Mouse (Mus musculus) heart, embryonic 12.5 days (tissue): Measurements from ENCODE around the gene Ddr1. TPM values are rescaled to one million over a fixed set of nuclear protein-coding genes. Genes with fewer than 3 reads are reported as not detected.
A peak's percentile ranks its signal among the peaks of the same experiment; 100 is the strongest.

Experiments used
- ATAC-seq: fragments of 200-750 bp; cut with Nextera tagmentation; 2 replicates; pipeline ENCODE4 v1.8.0; 2017; ENCODE audit warnings: moderate TSS enrichment, moderate library complexity; ENCODE audit not compliant: insufficient number of reproducible peaks, low FRiP score
- H3K27ac ChIP-seq: fragments of 300-500 bp; sonication (generic); 2 replicates; pipeline ENCODE4 v1.5.1; 2016; ENCODE audit warnings: mild to moderate bottlenecking, moderate library complexity; ENCODE audit not compliant: poor library complexity, severe bottlenecking
- H3K27me3 ChIP-seq: fragments of 300-500 bp; sonication (generic); replicated peaks from 2 replicates; pipeline ENCODE4 v1.6.1; 2016; ENCODE audit warnings: mild to moderate bottlenecking, moderate library complexity
- H3K36me3 ChIP-seq: fragments of 300-500 bp; sonication (generic); 2 replicates; pipeline ENCODE4 v1.6.1; 2016; ENCODE audit warnings: mild to moderate bottlenecking, moderate library complexity
- H3K4me1 ChIP-seq: fragments of 300-500 bp; sonication (generic); replicated peaks from 2 replicates; pipeline ENCODE4 v1.6.1; 2016; ENCODE audit warnings: mild to moderate bottlenecking
- H3K4me2 ChIP-seq: fragments of 300-500 bp; sonication (generic); 2 replicates; pipeline ENCODE4 v1.6.1; 2016; ENCODE audit warnings: mild to moderate bottlenecking, moderate library complexity
- H3K4me3 ChIP-seq: fragments of 300-500 bp; sonication (generic); 2 replicates; pipeline ENCODE4 v1.5.1; 2016; ENCODE audit warnings: mild to moderate bottlenecking
- H3K9ac ChIP-seq: fragments of 300-500 bp; sonication (generic); 2 replicates; pipeline ENCODE4 v1.6.1; 2016; ENCODE audit warnings: mild to moderate bottlenecking, moderate library complexity
- H3K9me3 ChIP-seq: fragments of 300-500 bp; sonication (generic); replicated peaks from 2 replicates; pipeline ENCODE4 v1.6.1; 2016; ENCODE audit warnings: mild to moderate bottlenecking, moderate library complexity
- WGBS: fragments of 180-500 bp; shearing (Covaris S2); methylation state at CpG from one replicate; pipeline ENCODE4 v1.1.7; 2016; 5-methylcytosine and 5-hydroxymethylcytosine counted together
- polyA plus RNA-seq: library from polyadenylated mRNA; unstranded; fragments of >200 nt; fragmentation: Nextera tagmentation; extraction: Ambion mirVana; gene quantifications from 2 replicates; pipeline ENCODE4 v1.2.1, GENCODE M21; 2016

Gene Ddr1
- polyA plus RNA-seq, 1 experiment from 2014 or later: 162 TPM

DNA sequence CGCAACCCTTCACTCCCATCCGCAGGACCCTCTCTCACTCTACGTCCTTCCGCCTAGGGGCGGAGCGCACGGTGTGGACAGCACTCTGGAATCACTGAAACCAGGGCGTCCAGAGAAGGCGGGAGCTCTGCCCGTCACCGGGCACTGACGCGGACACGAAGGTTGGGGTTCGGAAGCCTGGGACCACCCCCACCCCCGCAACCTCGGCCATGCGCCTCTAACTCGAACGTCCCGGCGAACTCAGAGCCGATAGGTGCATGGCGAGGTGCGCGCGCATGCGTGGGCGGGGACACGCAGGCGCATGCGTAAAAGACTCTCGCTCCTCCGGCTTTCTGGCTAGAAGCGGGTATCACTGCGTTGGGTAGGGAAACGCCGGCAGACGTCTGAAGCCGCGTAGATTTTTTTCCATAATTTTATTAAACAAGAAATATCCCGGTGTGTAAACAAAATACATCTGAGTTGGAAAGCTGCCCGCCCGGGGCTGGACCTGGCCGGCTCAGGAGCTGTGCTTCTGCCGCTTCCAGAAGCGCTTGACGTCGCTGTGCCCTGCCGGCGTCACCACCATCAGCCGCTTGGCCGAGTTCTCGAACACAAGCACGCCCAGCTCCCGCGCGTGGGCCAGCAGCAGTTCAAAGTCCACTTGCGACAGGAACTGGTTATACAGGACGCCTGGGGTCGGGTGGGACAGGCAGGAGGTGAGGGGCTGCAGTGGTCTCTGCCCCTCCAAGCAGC, 36.9 kb downstream of the Ddr1 start, which contains the start of gene Vars2:
TSS of gene Vars2 (minus strand) at position 259 of the 732 bp plus-strand sequence.
- ATAC-seq: peak; percentile 89
- Histone ChIP-seq H3K36me3 (peaks cover 47% of the 10 kb centered on the region), H3K4me2 (peak within 1 kb of the TSS; percentile 94), H3K27me3 (no peaks in the 10 kb centered on the region), H3K27ac (peak within 1 kb of the TSS; percentile 61), H3K4me1 (peaks cover 18% of the 10 kb centered on the region), H3K9me3 (no peaks in the 10 kb centered on the region), H3K4me3 (peak within 1 kb of the TSS; percentile 77), H3K9ac (peak within 1 kb of the TSS; percentile 85)
- WGBS: under 1% methylated on average over 61 of the region's 61 CpGs

DNA sequence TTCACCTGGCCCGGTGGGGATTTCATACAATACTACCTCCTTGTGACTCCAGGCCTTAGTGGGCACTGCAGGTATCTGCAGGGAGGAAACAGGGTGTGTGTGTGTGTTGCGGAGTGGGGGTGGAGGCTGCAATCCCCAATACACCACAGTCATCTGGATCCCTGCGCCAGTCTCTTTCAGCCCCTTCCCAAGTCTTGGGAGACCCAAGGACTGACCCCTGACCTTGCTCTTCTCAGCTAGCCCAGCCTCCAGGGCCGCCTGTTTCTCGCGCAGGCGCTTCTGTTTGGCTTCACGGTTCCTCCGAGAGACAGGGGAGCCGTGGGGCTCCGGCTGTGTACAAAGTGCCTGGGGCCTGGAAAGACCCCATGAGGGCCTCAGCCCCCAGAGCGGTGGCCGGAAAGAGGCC, 37.6 kb downstream of the Ddr1 start:
- Histone ChIP-seq H3K27me3 (no peaks in the 10 kb centered on the region), H3K36me3 (peaks cover 50% of the 10 kb centered on the region), H3K4me1 (peaks cover 18% of the 10 kb centered on the region), H3K4me2 (peak overlapping the region; percentile 94), H3K4me3 (peak overlapping the region; percentile 77), H3K9ac (peak overlapping the region; percentile 85), H3K9me3 (no peaks in the 10 kb centered on the region), H3K27ac (peak overlapping the region; percentile 61)
- ATAC-seq: peak; percentile 52
- 5% methylated on average over 13 of the region's 13 CpGs for WGBS

DNA sequence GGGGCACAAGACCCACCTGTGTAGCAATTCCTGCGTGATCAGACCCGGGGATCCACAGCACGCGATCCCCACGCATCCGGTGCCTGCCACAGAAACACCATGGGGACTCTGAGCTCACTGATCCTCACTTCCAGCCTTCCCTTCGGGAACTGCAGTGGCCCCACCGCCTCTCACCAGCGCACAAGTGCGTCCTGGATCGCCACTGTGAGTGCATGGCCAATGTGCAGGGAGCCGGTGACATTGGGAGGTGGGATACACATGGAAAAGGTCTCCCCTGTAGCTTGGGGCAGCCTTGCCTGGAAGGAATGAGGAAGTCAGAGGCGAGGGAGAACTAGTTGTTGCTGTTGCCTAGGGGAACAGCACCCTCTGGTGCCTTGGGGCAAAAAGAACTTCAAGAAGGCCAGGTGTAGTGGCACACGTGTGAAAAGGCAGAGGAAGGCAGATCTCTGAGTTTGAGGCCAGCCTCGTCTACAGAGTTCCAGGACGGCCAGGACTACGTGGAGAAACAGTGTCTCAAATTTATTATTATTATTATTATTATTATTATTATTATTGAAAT, 38.4 kb downstream of the Ddr1 start:
- Histone ChIP-seq H3K9me3 (no peaks in the 10 kb centered on the region), H3K9ac (0 out of 2 replicates have a peak overlapping the region, but pooled peaks have one; percentile 1), H3K4me1 (peaks cover 18% of the 10 kb centered on the region), H3K36me3 (peaks cover 55% of the 10 kb centered on the region), H3K27ac (no peak overlapping the region), H3K4me2 (no peak overlapping the region), H3K27me3 (no peaks in the 10 kb centered on the region), H3K4me3 (no peak overlapping the region)
- no peak for ATAC-seq
- 80% methylated on average over 17 of the region's 17 CpGs for WGBS

DNA sequence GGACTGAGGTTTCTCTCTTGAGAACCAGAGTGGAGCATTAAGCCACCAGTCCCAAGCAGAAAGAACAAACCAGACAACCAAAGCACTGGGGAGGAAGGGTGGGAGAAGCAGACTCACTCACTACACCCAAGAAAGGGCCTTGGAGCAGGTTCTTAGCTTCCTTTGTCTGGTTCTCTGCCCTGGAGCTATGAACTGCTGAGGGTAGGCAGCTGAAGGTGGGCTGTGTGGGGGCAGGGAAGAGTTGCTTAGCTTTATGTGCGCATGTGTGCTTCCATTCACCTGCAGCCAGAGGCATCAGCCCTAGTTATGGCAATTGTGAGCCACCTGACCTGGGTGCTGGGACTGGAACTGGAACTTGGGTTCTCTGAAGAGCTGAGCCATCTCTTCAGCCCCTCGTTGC, 51.3 kb downstream of the Ddr1 start:
- H3K9me3 ChIP-seq: no peaks in the 10 kb centered on the region
- ATAC-seq: no peak
- no peak overlapping the region for H3K27ac ChIP-seq
- no peak overlapping the region for H3K9ac ChIP-seq
- no peaks in the 10 kb centered on the region for H3K4me1 ChIP-seq
- 0 out of 2 replicates have a peak, but pooled peaks cover 3% of the 10 kb centered on the region for H3K27me3 ChIP-seq
- peaks cover 34% of the 10 kb centered on the region for H3K36me3 ChIP-seq
- H3K4me3 ChIP-seq: no peak overlapping the region
- H3K4me2 ChIP-seq: no peak overlapping the region
- 74% methylated on average over 2 of the region's 2 CpGs for WGBS

DNA sequence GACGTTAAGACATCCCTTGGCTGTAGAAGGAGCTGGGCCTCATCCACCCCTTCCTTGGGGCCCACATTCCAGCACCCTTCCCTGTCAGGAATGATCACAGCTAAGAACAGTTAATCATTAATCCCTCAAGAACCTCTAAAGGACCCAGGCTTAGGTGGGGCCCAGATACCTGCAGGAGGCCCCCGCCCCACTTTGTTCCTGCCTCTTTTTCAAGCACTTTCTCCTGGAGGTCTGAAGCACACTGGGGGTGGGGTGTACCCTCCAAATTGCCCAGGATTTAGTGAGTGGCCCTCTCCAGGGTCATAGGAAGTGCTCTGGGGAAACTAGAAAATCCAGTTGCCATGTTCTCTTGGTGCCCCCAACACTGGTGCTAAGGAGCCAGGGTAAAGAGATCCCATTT, 55.0 kb downstream of the Ddr1 start:
- WGBS: 75% methylated on average over 2 of the region's 2 CpGs
- Histone ChIP-seq H3K9me3 (no peaks in the 10 kb centered on the region), H3K4me2 (no peak overlapping the region), H3K4me3 (no peak overlapping the region), H3K27ac (no peak overlapping the region), H3K36me3 (no peaks in the 10 kb centered on the region; the same call in 1 of the 2 replicates), H3K27me3 (peaks cover 10% of the 10 kb centered on the region), H3K9ac (no peak overlapping the region), H3K4me1 (no peaks in the 10 kb centered on the region)
- ATAC-seq: no peak

DNA sequence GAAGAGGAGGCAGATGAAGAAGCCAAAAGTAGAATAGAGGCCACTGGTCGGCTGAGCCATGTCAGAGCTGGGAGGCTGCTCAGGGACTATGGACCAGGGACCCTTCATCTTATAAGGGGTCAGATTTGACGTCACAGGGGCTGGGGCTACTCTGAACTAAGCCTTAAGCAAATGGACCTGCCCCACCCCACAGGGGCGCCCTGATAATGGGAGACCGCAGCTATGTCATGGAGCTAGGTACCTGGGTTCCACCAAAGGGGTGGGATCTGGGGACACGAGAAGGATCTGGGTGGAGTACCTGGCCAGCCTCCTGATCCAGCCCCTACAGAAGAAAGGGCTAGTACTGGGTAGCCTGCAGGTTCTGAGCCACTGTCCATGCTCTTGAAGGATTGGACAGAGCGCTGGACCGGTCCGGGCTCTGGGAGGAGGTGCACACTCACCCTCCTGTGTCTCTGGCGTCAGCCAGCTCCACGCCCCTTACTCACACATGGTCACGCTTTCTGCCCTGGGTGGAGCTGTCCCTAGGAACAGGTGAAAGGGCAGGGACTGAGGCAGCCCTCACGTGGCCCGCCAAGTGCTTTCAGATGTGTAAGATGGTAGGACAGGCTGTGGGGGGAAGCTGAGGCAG, 60.7 kb downstream of the Ddr1 start, which contains the start of gene Mucl3:
TSS of gene Mucl3 (minus strand) at position 87 of the 628 bp plus-strand sequence.
- H3K9me3 ChIP-seq: no peaks in the 10 kb centered on the region
- no peak within 1 kb of the TSS for H3K4me2 ChIP-seq
- H3K27ac ChIP-seq: no peak within 1 kb of the TSS
- no peak within 1 kb of the TSS for H3K9ac ChIP-seq
- peaks cover 9% of the 10 kb centered on the region for H3K4me1 ChIP-seq
- 63% methylated on average over 13 of the region's 13 CpGs for WGBS
- ATAC-seq: peak; percentile 41; the same call in 1 of the 2 replicates
- H3K27me3 ChIP-seq: peaks cover 26% of the 10 kb centered on the region
- no peaks in the 10 kb centered on the region for H3K36me3 ChIP-seq
- no peak within 1 kb of the TSS for H3K4me3 ChIP-seq

DNA sequence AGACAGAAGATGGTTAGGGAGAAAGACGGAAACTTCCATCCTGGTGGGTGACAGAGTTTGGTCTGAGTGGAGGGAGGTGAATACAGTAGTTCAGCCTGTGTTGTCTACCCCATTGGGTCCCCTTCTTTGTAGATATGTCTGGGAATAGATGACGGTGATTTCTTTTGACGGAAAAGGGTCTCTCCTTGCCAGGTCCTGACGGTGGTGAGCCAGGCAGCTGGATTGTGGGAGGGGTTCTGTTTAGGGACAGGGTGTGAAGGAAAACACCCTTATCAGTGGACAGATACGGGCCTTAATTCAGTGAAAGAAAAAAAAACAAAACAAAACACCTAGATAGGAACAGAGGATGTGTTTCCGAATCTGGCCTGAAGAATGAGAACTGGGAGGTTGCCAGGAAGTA, 65.1 kb downstream of the Ddr1 start:
- Histone ChIP-seq H3K36me3 (no peaks in the 10 kb centered on the region), H3K9me3 (no peaks in the 10 kb centered on the region), H3K27ac (peak overlapping the region; percentile 59; the same call in 1 of the 2 replicates), H3K9ac (no peak overlapping the region), H3K4me3 (peak overlapping the region; percentile 1; the same call in 1 of the 2 replicates), H3K4me2 (peak overlapping the region; percentile 55), H3K4me1 (peaks cover 13% of the 10 kb centered on the region), H3K27me3 (peaks cover 32% of the 10 kb centered on the region)
- no peak for ATAC-seq
- WGBS: 37% methylated on average over 6 of the region's 6 CpGs

DNA sequence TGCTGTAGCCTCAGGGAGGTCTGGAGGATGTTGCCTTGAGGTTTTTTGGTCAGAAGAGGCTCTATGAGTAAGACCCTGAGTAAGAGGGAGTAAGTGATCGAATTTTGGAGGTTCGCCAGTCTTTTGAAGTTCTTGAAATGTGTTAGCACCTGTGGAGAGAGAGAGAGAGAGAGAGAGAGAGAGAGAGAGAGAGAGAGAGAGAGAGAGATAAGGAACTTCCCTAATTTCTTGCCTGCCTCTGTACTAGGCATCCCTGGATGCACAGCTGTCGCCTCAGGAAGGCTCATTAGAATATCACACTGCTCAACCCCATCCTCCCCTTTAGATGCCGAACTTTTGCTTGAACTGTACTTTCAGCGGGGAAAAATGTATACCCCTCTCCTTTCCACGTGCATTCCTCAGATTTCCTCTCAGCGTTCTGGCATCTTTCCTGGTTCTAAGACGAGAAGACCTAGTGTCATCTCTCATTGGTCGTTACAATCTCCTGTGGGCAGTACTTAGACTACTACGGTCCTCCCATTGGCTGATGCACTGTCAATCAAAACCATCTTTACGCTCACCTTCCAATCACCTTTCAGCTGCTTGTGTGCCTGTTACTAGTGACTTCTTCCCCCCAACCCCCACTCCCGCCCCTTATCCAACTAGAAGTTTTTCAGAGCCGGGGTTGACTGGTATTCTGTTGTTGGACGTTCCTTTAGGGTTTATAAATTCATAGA, 65.8 kb downstream of the Ddr1 start:
- Histone ChIP-seq H3K9me3 (no peaks in the 10 kb centered on the region), H3K9ac (no peak overlapping the region), H3K4me2 (peak overlapping the region; percentile 55), H3K27ac (0 out of 2 replicates have a peak overlapping the region, but pooled peaks have one; percentile 59), H3K4me1 (peaks cover 17% of the 10 kb centered on the region), H3K27me3 (peaks cover 26% of the 10 kb centered on the region), H3K4me3 (peak overlapping the region; percentile 29), H3K36me3 (no peaks in the 10 kb centered on the region)
- WGBS: 16% methylated on average over 14 of the region's 14 CpGs
- ATAC-seq: peak; percentile 84

DNA sequence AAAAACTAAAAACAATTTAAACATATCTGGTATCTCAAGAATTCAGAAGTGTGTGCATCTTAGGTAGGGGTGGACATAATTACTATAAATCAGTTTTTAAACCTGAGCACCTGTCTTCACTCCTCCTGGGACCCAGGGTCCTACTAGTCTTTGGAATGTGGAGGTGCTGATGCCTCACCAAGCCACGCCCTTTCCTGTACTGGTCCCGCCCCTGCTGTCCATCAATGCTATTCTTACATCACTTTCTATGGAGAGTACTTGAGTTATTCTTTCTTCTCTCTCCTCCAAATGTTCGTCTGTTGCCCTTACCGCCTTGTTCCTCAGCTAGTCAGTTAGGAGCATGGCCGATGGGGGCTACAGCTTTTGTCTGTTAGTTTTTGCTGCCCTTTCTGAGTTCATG, 68.1 kb downstream of the Ddr1 start:
- Histone ChIP-seq H3K9me3 (no peaks in the 10 kb centered on the region), H3K36me3 (no peaks in the 10 kb centered on the region), H3K9ac (no peak overlapping the region), H3K4me2 (no peak overlapping the region), H3K4me1 (peaks cover 17% of the 10 kb centered on the region), H3K4me3 (no peak overlapping the region), H3K27ac (no peak overlapping the region), H3K27me3 (peaks cover 16% of the 10 kb centered on the region; the same call in 1 of the 2 replicates)
- no peak for ATAC-seq
- 34% methylated on average over 5 of the region's 5 CpGs for WGBS

DNA sequence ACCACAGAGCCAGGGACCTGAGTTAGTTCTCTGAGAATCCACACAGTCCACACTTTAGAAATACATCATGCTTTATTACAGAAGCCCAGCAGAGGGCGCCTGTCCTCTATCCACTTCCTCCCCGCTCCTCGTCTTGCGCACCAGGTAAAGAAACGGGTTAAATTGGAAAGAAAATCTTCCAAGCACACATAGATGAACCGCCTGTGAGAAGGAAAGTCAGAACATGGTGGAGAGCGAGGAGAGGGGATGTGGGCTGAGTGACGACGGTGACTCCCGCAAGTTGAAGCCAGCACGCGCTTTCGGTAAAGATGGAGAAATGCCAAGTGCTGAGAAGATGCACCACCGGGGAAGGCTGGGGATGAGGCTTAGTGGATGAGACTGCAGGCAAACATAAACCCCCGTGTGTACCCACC, 68.7 kb downstream of the Ddr1 start:
- WGBS: 5% methylated on average over 15 of the region's 15 CpGs
- Histone ChIP-seq H3K4me3 (peak overlapping the region; percentile 36), H3K9me3 (no peaks in the 10 kb centered on the region), H3K27ac (no peak overlapping the region), H3K4me2 (peak overlapping the region; percentile 69), H3K36me3 (no peaks in the 10 kb centered on the region), H3K27me3 (peaks cover 16% of the 10 kb centered on the region; the same call in 1 of the 2 replicates), H3K9ac (no peak overlapping the region), H3K4me1 (peaks cover 17% of the 10 kb centered on the region)
- no peak; the same call in 1 of the 2 replicates for ATAC-seq
